Mouse (Mus musculus) right cerebral cortex, adult 18-20 months (tissue): ENCODE results near the gene Magee1.
"Not testable (repeated sequence)": the region's sequence is repeated elsewhere in the genome, so short reads cannot be mapped to it uniquely, and the experiment has no call there.

Experiments used
- DNase-seq: peaks from one replicate; pipeline ENCODE4 v3.0.0; 2022; ENCODE audit warnings: mixed read lengths

The Magee1 gene

DNA sequence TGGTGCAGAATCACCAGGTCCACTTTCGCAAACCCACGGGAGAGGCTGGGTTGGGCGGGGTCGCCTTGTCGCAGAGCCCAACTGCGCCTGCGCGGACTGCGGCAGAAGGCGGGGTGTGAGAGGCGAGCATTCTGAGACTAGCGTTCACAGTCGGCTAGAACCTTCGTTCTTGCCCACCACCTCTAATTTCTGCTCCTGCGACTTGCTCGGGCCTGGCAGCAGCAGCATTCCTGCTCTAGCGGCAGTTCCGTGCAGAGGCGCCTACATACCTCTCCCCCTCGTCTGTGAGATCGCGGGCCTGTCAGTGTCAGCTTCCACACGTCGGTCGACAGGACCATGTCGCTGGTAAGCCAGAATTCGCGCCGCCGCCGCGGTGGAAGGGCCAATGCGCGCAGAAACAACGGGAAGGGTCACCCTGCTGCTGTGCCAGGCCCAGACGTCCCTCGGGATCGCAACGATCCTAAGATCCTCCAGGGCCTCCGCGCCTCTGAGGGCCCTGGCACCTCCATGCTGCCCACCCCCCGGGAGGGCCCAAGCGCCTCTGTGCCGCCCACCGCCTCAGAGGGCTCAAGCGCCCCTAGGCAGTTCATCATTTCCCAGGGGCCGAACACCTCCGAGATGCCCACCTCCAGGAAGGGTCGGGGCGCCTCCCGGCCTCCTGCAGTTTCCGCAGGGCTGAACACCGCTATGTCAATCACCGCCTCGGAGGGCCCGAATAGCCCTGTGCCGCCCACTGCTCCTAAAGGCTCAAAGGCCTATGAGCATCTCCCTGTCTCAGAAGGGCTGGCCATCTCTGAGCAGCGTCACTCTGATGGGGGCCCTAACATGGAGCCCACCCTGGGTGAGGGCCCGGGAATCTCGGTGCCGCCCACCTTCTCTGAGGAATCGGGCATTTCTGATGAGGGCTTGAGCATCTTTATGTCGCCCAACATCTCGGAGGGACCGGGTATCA lies at the start of gene Magee1:
Magee1 (plus strand) TSS at position 104 of the 952 bp plus-strand sequence.
- peak; percentile 88 for DNase-seq

DNA sequence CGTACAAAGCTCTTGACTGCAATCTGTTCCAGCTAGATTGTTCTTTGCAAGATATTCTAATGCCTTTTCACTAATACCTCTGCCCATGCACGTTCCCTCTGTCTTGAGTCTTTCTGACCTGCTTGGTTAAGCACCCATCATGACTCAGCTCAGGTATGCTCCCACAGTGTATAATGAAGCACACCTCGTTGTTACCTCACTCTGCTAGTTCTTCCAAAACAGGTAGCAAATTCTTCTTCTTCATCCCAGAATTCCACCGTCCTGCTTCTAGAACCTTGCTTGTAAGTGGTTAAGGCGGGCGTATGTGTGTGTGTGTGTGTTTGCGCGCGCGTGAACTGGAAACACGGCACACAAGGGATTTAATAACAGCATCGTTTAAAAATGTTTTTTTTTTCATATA lies 41.0 kb upstream of the Magee1 start:
- no peak for DNase-seq

DNA sequence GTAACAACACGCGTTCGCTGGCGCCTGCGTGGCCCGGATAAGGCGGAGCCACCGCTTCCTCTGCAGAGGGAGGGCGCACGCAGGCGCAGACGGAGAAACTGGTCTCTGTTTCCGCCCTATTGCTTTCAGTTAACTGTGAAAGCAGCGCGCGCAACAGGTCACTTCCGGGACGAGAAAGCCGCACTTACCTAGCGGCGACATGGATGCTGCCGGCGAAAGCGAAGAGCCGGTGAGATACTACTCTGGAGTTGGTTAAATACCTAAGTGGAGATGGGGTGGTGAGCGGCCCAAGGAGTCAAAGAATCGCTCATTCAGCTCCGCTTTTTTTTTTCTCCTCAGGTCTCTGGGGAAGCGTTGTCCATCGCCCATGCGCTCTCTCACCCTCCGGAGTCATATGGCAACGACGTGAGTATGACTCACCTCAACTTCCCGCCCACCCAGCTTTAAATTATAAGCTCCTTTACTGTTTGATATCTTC lies 40.5 kb upstream of the Magee1 start, which contains the start of gene Pbdc1:
Pbdc1 (plus strand) TSS at position 142 of the 478 bp plus-strand sequence.
- peak; percentile 92 for DNase-seq

DNA sequence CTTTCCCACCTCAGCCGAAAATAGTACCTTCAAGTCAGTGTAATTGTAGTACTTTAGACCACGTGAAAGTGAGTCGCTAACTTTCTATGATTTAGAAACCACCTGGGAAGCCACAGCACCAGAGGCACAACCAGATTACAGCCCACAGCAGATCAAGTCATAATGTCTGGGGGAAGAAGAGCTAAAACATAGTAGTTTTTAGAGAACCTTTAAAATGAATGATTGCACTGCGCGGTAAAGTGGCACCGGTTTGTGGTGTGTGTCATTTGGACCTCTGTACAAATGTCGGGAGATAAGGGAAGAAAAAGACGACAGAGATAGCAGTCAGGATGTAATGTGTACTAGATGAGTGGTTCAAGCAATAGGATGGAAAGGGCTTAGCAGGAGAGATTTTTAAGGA lies 40.1 kb upstream of the Magee1 start:
- no peak for DNase-seq

GRCm38 (mm10) chrX:105083013-105083412 lies 37.2 kb upstream of the Magee1 start:
- not testable (repeated sequence) for DNase-seq

- no peak for DNase-seq
Measured at GRCm38 (mm10) chrX:105104175-105104574, 16.0 kb upstream of the Magee1 start.

GRCm38 (mm10) chrX:105114994-105115393 lies 5.2 kb upstream of the Magee1 start:
- DNase-seq, result no peak

DNA sequence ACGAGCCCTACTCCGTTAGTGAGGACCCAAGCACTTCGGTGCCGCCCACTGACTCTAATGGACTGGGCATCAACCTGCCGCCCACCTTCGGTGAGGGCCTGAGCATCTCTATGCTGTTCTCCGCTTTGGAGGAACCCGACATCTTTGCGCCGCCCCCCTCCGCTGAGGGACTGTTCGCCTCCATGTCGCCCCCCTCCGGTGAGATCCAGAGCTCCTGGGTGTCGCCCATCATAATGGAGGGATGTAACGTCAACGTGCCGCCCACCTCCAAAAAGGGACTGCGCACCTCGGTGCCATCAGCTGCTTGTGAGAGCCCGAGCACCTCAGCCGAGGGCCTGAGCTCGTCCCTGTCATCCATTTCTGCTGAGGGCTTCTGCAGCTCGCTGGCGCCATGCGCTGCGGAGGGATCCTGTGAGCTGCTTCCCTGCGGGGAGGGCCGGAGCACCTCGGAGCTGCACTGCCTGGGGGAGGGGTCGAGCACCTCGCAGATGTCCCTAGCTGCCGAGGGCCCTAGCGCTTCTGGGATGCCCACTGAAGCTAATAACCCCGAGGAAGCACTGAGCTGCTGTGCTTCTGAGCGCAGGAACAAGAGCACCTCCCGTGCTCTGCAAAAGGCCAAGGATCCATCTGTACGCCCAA lies 1.2 kb downstream of the Magee1 start:
- DNase-seq, result peak; percentile 84

GRCm38 (mm10) chrX:105124903-105125302 lies 4.7 kb downstream of the Magee1 start:
- DNase-seq, result no peak

DNA sequence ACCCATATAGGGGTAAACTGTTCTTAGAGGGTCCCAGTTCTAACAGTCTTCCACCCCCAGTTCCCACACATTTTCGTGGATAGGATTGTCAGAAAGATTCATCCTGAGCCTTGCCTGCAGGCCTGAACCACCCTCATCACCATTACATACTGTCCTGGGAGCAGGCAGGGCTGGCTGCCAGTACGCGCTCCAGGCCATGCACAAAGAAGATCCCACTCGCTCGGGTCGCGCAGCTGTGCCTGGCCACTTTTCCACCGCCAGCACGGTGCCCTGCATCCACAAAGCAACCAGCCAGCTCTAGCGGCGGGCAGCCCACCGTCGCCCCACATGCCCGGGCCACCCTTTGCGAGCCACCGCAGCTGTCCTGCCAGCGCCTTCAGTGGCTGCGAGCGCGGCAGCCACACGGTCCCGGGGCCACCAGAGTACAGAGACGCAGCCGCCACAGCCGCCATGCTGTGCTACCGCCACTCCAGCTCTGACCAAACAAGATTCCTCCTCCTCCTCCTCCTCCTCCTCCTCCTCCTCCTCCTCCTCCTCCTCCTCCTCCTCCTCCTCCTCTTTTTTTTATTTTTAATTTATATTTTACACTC lies 31.8 kb downstream of the Magee1 start:
- no peak for DNase-seq

DNA sequence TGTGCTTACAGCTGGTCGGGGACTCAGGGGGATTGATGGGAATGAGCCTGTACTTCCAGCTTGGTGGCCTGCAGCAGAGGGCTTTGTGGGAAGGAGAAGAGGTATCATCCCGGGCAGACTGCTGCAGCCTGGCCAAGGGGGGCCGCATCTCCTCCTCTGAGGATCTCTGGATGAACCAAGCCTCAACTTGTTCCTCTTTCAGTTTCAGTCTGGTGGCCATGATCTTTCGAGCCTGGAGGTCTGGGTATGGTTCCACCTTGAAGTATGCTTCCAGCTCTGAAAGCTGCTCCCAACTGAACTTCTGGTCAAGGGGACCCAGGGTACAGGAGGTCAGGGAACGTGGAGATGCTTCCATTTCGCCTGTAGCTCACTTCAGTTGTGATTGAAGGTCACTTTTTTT lies 44.8 kb downstream of the Magee1 start:
- not testable (repeated sequence) for DNase-seq

DNA sequence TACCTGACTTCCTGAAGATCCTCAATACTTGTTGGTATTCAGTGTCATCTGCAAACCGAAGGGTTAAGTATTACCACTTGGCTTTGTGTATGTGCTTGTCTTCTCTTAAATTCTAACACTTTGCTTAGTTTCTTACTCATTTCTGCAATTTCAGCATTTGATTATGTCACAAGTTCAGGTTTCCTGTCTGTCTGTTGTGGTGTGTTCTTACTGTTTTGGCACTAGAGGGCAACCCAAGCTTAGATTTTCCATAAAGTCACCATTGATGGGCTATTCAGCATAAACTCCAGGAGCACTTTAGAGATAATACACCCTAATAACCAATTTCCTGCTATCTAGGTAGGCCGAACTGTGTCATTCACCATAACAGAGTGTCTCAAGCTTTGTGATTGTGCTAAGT lies 47.0 kb downstream of the Magee1 start:
- DNase-seq, result no peak
